Mouse (Mus musculus) ovary, postnatal 36 days (tissue): ENCODE data around the gene Hk3.
A peak's percentile ranks its signal among the peaks of the same experiment; 100 is the strongest.

Experiments used
- DNase-seq: peaks from one replicate; pipeline ENCODE4 v3.0.0; 2022; ENCODE audit warnings: low spot score, mixed read lengths

The Hk3 gene

GRCm38 (mm10) chr13:55002090-55002489 lies 19.1 kb downstream of the Hk3 start:
- no peak for DNase-seq

DNA sequence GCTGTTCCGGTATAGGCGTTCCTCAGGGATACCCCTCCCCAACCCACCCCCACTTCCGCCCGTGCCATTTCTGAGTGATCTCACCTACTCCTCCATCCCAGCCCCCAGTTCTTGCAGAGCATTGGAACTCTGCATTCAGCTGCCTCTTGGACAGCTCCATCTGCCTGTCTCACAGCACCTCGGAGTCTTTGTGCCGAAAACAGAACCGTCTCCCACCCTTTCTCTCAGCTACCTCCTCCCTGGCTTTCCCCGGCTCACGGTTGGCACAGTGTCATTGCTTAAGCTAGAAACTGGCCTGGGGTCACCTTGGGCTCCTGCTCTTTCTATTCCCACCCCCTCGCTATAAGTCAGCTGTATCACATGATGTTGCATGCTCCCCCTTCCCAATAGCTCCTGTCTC lies 20.8 kb downstream of the Hk3 start:
- no peak for DNase-seq

DNA sequence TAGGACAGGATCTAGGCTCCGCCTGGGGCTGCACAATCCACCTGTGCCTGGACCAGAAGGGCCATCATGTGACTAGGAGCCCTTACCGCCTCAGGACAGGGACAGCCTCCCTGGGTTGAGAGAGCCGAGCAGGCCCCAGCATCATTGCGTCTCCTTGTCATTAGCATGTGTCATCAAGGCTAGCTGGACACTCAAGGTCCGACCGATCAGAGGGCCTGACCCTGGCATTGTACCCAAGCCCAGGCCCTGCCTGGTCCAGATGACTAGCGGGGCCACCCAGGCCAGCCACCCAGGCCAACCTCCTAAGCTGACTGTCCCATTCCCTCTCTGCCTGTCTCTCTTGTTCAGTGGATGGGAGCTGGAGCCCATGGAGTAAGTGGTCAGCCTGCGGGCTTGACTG lies 23.6 kb downstream of the Hk3 start:
- no peak for DNase-seq

DNA sequence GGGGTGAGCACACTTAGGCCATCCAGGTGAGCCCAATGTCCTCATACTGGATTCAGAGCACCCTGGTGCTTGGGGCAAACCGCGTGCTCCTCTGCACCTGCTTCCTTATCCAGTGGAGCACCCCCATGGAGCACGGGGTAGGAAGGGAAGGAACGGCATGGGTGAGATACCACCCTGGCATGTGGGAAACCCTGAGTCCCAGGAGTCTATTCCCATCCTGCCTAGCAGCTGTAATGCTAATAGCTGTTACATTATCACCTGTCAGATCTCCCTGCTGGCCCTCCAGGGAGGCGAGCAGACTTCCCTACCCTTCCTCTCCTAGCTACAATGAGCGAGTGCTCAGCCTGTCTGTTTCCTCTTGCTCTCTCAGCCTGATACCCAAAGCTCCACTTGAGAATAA lies 26.0 kb downstream of the Hk3 start:
- no peak for DNase-seq

GRCm38 (mm10) chr13:54994576-54994975 lies 26.6 kb downstream of the Hk3 start:
- DNase-seq: no peak

DNA sequence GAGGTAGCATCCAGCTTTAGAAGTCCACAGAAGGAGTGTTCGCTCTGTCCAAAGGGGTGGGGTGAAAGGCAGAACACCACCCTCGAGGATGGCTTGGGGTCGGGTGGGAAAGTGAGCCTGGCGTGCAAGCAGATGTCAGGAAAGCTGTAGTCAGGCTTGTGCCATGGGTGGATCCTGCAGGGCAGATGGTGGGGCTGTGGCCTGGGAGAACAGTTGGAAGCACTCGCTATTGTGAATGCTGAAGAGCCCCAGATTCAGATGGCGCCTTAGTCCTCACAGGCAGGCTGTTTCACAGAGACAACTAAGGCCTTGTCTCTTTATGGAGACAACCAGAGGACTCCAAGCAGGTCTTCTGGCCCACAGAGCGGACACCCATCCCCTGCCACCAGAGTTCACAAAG lies 29.0 kb downstream of the Hk3 start:
- no peak for DNase-seq

- DNase-seq: no peak
Observed at GRCm38 (mm10) chr13:54988181-54988760, 32.9 kb downstream of the Hk3 start.

GRCm38 (mm10) chr13:54987405-54987804 lies 33.8 kb downstream of the Hk3 start:
- no peak for DNase-seq

DNA sequence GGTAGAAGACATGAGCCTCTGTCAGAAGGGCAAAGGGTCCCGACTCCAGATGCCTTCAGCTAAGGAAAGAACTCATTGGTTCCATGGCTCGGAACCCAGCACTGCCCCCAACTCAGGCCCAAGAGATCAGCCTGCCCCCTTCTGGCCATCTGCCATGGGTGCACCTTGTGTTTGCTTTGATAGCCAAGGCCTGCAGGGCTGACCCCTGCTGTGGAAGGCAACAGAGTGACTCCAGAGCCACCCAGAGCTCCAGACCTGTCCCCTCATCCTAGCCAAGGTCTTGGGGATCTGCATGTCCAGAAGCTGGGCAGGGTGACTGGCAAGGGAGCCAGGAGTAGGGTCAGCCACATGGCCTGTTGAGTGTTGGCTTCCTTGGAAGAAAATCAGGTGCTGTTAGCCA lies 37.6 kb downstream of the Hk3 start:
- DNase-seq: no peak

DNA sequence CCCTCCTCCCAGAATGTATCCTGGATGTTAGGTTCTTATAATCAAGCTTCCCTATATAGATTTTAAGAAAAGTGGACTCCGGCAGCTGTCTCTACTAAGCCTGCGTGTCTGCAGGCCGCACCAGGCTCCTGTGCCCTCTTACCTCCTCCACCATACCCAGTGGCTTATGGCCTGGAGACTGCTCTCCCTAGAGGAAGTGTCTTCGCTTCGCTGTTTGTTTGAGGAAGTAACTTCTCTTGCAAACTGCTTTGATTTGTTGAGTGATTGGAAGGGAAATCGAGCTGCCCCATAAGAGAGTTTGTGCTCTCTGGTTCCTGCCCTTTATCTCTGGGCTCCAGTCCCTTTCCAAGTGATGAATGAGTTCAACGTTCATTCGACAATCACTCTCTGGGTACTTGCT lies 38.2 kb downstream of the Hk3 start:
- DNase-seq: no peak

DNA sequence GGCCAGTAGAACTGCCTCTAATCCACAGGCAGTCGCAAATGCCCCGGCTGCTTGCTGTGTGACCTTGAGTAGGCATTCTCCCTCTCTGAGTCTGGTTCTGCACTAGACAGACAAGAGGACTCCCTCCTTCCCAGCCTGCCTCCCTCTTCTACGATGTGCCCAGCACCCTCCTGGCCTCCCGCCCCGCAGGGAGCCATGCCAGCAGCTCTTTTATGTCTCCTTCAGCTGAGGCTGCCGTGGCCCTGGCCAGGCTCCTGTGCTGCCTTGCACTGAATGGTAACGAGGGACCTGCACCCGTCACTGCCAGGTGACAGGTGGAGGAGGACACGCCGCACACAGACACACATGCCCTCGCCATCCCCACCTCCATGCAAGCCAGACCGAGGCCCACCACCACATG lies 40.2 kb downstream of the Hk3 start:
- no peak for DNase-seq

DNA sequence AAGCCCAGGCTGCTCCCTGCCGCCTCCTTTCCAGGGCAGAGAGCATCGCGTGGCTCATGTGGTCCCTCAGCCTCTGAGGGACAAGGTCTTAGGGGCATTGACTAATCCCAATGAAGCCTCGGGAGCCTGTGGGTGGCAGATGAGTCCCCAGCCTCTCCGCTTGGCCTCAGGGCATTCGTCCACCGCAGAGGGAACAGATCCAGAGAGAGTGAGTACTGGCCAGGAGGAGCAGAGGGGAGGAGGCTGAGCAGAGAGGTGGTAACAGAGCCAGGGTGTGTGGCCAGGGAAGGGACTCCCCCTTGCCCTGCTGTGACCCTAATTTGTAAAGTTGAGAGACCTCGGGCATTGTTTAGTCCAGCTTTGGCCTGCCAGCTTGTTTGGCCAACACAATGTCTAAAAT lies 42.4 kb downstream of the Hk3 start:
- no peak for DNase-seq

DNA sequence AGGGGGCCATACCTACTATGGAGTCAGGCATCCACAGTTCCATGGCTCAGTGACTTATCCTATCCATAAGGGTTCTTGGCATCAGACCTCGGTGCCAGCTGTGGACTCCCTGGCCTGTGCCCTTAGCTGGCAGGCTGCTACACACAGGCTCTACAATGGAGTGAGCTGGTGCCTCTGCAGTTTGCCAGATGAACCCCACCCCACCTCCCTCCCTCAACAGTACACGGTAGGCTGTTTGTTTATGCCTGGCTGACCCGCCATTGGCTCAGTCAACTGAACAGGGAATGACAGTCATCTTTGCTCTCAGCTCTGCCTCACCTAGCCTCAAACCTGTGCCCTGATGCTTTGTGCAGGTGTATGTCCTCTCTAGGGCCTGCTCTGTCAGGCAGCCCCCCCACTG lies 45.6 kb downstream of the Hk3 start:
- DNase-seq: no peak

DNA sequence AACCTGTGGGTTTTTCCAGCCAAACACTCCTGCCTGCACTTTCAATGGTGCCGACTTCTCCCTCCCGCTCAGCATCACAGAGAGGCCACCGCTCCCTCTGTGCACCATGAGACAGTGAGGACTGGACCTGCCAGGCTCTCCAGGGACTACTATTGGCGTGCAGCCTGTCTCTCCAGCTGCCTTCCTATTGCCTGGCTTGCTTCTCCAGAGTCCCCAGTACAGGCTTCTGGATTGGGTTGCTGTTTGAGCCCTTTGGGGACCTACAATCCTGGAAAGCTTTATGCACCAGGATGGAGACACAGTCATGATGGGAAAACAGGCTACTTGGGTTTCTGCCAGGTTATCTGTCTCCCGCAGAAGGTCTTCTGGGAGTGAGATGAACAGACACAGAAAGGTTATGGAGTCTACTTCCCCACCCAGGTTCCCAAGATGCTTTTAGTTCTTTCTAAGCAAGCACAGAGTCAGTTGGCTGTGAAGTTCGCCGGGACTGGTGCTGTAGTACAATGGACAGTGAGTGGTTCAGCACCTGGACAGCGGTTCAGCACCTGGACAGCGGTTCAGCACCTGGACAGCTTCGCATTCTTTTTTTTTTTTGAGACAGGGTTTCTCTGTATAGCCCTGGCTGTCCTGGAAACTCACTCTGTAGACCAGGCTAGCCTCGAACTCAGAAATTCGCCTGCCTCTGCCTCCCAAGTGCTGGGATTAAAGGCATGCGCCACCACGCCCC lies 50.5 kb downstream of the Hk3 start:
- peak; percentile 53 for DNase-seq

- DNase-seq: no peak
Observed at GRCm38 (mm10) chr13:54969513-54969912, 51.7 kb downstream of the Hk3 start.

- DNase-seq: no peak
Observed at GRCm38 (mm10) chr13:54968636-54969035, 52.5 kb downstream of the Hk3 start.

- no peak for DNase-seq
Observed at GRCm38 (mm10) chr13:54967501-54967900, 53.7 kb downstream of the Hk3 start.

DNA sequence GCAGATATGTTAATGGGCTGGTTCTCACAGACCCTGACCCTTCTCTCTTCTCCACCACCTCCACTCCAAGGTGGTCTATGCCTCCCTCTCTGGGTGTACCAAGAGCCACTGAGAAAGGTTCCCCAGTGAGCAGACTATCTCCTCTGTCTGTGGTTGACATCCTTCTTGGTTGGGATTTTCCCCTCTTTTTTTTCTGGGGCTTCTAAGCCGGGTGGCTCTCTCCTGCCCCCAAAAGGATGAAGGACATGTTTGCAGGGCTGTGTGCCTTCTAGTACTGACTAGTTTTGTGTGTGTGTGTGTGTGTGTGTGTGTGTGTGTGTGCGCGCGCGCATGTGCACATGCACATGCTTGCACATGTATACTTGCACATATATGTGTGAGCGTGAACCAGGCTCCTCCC lies 55.9 kb downstream of the Hk3 start:
- DNase-seq: no peak

GRCm38 (mm10) chr13:54960491-54960890 lies 60.7 kb downstream of the Hk3 start:
- DNase-seq: no peak

DNA sequence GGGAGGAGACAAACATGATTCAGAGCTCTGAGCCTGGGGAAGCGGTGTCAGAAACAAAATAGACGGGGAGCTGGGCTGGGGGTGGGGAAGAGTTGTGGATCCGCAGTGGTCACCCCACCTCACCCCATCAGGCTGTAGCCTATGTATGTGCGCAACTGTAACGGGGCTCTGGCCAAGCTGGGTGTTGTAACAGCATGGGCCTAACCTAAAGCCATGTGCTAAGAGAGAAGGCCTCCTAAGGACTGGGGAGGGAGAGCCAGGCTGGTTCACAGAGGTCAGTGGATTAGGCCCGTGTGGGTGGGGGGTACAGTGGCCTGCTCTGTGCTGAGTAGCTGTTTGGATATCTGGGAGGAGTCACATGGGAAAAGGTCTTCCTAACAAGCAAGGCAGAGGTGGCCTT lies 61.3 kb downstream of the Hk3 start:
- DNase-seq: no peak

GRCm38 (mm10) chr13:54959059-54959701 lies 62.0 kb downstream of the Hk3 start:
- DNase-seq: no peak

DNA sequence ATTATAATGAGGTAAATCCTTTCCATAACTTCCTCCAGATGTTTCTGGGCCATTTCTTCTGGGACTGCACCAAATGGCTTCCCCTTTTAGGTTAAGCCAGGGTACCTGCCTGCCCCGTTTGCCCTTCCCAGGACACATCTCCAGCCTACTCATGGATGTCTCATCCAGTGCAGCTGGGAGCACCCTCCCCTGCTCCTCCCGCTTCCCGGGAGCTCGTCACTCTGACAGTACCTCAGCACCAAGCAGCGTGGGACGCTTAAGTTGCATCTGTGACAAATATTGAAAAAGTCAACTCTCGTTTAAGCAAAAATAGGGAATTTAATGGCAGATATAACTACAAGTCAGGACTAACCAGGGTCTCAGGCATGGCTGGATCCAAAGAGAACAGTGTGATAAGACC lies 63.9 kb downstream of the Hk3 start:
- DNase-seq: no peak
